Mouse (Mus musculus) stomach, postnatal 0 days (tissue): ENCODE results near the gene Macrod1. TPM values are rescaled to one million over a fixed set of nuclear protein-coding genes. Genes with fewer than 3 reads are reported as not detected.

ENCODE experiments used
- ATAC-seq: fragments of 200-750 bp; cut with Nextera tagmentation; 2 replicates; pipeline ENCODE4 v1.8.0; 2017; ENCODE audit not compliant: low FRiP score, low TSS enrichment
- DNase-seq: peaks from one replicate; pipeline ENCODE4 v3.0.0-alpha.2; 2016; ENCODE audit warnings: low spot score
- H3K27ac ChIP-seq: fragments of 300-500 bp; sonication (generic); replicated peaks from 2 replicates; pipeline ENCODE4 v1.5.1; 2014; ENCODE audit warnings: mild to moderate bottlenecking, control low read depth
- H3K27me3 ChIP-seq: fragments of 300-500 bp; sonication (generic); 2 replicates; pipeline ENCODE4 v1.6.1; 2014; ENCODE audit warnings: low read length; ENCODE audit not compliant: control insufficient read depth, insufficient read depth
- H3K36me3 ChIP-seq: fragments of 300-500 bp; sonication (generic); 2 replicates; pipeline ENCODE4 v1.6.1; 2014; ENCODE audit warnings: low read length, mixed read lengths; ENCODE audit not compliant: control insufficient read depth, insufficient read depth
- H3K4me1 ChIP-seq: fragments of 300-500 bp; sonication (generic); replicated peaks from 2 replicates; pipeline ENCODE4 v1.6.1; 2014; ENCODE audit warnings: antibody characterized with exemption; ENCODE audit not compliant: control insufficient read depth, insufficient read depth
- H3K4me2 ChIP-seq: fragments of 300-500 bp; sonication (generic); replicated peaks from 2 replicates; pipeline ENCODE4 v1.6.1; 2014; ENCODE audit warnings: low read depth, mild to moderate bottlenecking, control low read depth, moderate library complexity
- H3K4me3 ChIP-seq: fragments of 300-500 bp; sonication (generic); 2 replicates; pipeline ENCODE4 v1.5.1; 2014; ENCODE audit warnings: low read depth, low read length, control low read depth
- H3K9ac ChIP-seq: fragments of 300-500 bp; sonication (generic); 2 replicates; pipeline ENCODE4 v1.6.1; 2014; ENCODE audit warnings: mild to moderate bottlenecking, low read length, control low read depth, mixed read lengths
- H3K9me3 ChIP-seq: fragments of 300-500 bp; sonication (generic); 2 replicates; pipeline ENCODE4 v1.6.1; 2016; ENCODE audit warnings: low read length; ENCODE audit not compliant: control insufficient read depth
- CTCF ChIP-seq: IDR thresholded peaks from 2 replicates; pipeline ENCODE4 v1.5.1; 2016; ENCODE audit warnings: antibody characterized with exemption, low read depth, mild to moderate bottlenecking, moderate library complexity
- EP300 ChIP-seq: optimal IDR thresholded peaks from 2 replicates; pipeline ENCODE3; 2016; ENCODE audit warnings: antibody characterized with exemption
- WGBS: fragments of 180-500 bp; shearing (Covaris S2); extraction: QIAGEN DNeasy Blood & Tissue Kit; methylation state at CpG from one replicate; pipeline ENCODE4 v1.1.7; 2014; 5-methylcytosine and 5-hydroxymethylcytosine counted together
- polyA plus RNA-seq: library from polyadenylated mRNA; unstranded; fragments of >200 nt; fragmentation: Nextera tagmentation; extraction: Ambion mirVana; gene quantifications from 2 replicates; pipeline ENCODE4 v1.2.1, GENCODE M21; 2015

Gene Macrod1
- 16.8 and 20.5 TPM in 2 replicates for polyA plus RNA-seq

GRCm38 (mm10) chr19:7056248-7057087 lies at the start of gene Macrod1:
Gene Macrod1, plus strand, starts transcription at chr19:7056810.
- peak; percentile 84 for ATAC-seq
- H3K27ac ChIP-seq, result peak within 1 kb of the TSS; percentile 78
- 1% methylated on average over 59 of the region's 72 CpGs for WGBS
- no peaks in the 10 kb centered on the region for H3K36me3 ChIP-seq
- H3K27me3 ChIP-seq, result no peaks in the 10 kb centered on the region
- DNase-seq, result peak; percentile 86
- H3K9me3 ChIP-seq, result no peaks in the 10 kb centered on the region
- H3K4me3 ChIP-seq, result peak within 1 kb of the TSS; percentile 64
- TF ChIP-seq CTCF (no peak; the same call in 1 of the 2 replicates), EP300 (no peak)
- H3K4me1 ChIP-seq, result no peaks in the 10 kb centered on the region; the same call in 1 of the 2 replicates
- peak within 1 kb of the TSS; percentile 70 for H3K9ac ChIP-seq
- H3K4me2 ChIP-seq, result peak within 1 kb of the TSS; percentile 100

GRCm38 (mm10) chr19:7006892-7007593 lies 49.6 kb upstream of the Macrod1 start:
- H3K27ac ChIP-seq, result peak overlapping the region; percentile 86
- H3K9ac ChIP-seq, result no peak overlapping the region
- no peaks in the 10 kb centered on the region for H3K9me3 ChIP-seq
- H3K4me2 ChIP-seq, result no peak overlapping the region
- no peaks in the 10 kb centered on the region for H3K4me1 ChIP-seq
- 58% methylated on average over 8 of the region's 9 CpGs for WGBS
- DNase-seq (peak; percentile 13), ATAC-seq (peak; percentile 62; the same call in 1 of the 2 replicates)
- H3K4me3 ChIP-seq, result no peak overlapping the region
- TF ChIP-seq CTCF (no peak), EP300 (no peak)
- no peaks in the 10 kb centered on the region for H3K27me3 ChIP-seq
- no peaks in the 10 kb centered on the region for H3K36me3 ChIP-seq

- DNase-seq (no peak), ATAC-seq (no peak)
- Histone ChIP-seq H3K36me3 (no peaks in the 10 kb centered on the region; the same call in 1 of the 2 replicates), H3K27ac (no peak overlapping the region), H3K4me2 (no peak overlapping the region), H3K9ac (no peak overlapping the region), H3K4me3 (no peak overlapping the region), H3K4me1 (no peaks in the 10 kb centered on the region), H3K9me3 (no peaks in the 10 kb centered on the region), H3K27me3 (no peaks in the 10 kb centered on the region)
- WGBS, result 72% methylated on average over 4 of the region's 4 CpGs
- no peak for TF ChIP-seq CTCF
- TF ChIP-seq EP300, result no peak
Observed at GRCm38 (mm10) chr19:7012426-7012825, 44.2 kb upstream of the Macrod1 start.

- H3K9me3 ChIP-seq, result no peaks in the 10 kb centered on the region
- H3K4me3 ChIP-seq, result no peak overlapping the region
- no peaks in the 10 kb centered on the region for H3K4me1 ChIP-seq
- no peak overlapping the region for H3K27ac ChIP-seq
- ATAC-seq, result 0 out of 2 replicates have a peak, but pooled peaks have one; percentile 30
- no peak for DNase-seq
- no peak overlapping the region for H3K9ac ChIP-seq
- no peak for TF ChIP-seq EP300
- TF ChIP-seq CTCF, result no peak
- WGBS, result 78% methylated on average over 9 of the region's 9 CpGs
- H3K36me3 ChIP-seq, result no peaks in the 10 kb centered on the region; the same call in 1 of the 2 replicates
- H3K4me2 ChIP-seq, result no peak overlapping the region
- H3K27me3 ChIP-seq, result no peaks in the 10 kb centered on the region
Observed at GRCm38 (mm10) chr19:7013984-7014383, 42.6 kb upstream of the Macrod1 start.

- Histone ChIP-seq H3K4me2 (no peak overlapping the region), H3K9me3 (no peaks in the 10 kb centered on the region), H3K27me3 (no peaks in the 10 kb centered on the region), H3K4me3 (no peak overlapping the region), H3K4me1 (no peaks in the 10 kb centered on the region), H3K36me3 (no peaks in the 10 kb centered on the region; the same call in 1 of the 2 replicates), H3K9ac (no peak overlapping the region), H3K27ac (no peak overlapping the region)
- ATAC-seq, result no peak
- no peak for TF ChIP-seq CTCF
- TF ChIP-seq EP300, result no peak
- 92% methylated on average over 20 of the region's 20 CpGs for WGBS
- DNase-seq, result no peak
Observed at GRCm38 (mm10) chr19:7014481-7015135, 42.0 kb upstream of the Macrod1 start.
